Mouse (Mus musculus) ES-E14 (cell line): ENCODE data around the gene Il33. TPM values are rescaled to one million over a fixed set of nuclear protein-coding genes. Genes with fewer than 3 reads are reported as not detected.

Experiments
- DNase-seq: peaks from one replicate; pipeline ENCODE4 v3.0.0-alpha.2; 2013; ENCODE audit warnings: low read depth, low spot score
- H3K27ac ChIP-seq: 2 replicates; pipeline ENCODE4 v1.5.1; 2012; ENCODE audit warnings: low read depth, mild to moderate bottlenecking, low read length, moderate library complexity, mixed read lengths; ENCODE audit not compliant: poor library complexity, insufficient read depth, severe bottlenecking
- H3K36me3 ChIP-seq: 2 replicates; pipeline ENCODE4 v1.6.1; 2012; ENCODE audit warnings: mild to moderate bottlenecking, low read length, moderate library complexity, mixed read lengths; ENCODE audit not compliant: control insufficient read depth, poor library complexity, insufficient read depth, severe bottlenecking
- H3K4me1 ChIP-seq, 2 experiments: fragments of 150-350 bp in 1 of 2; sonication (generic) in 1 of 2; 2 replicates each; pipeline ENCODE4 v1.6.1; 2012; ENCODE audit warnings: low read length in 2 of 2, mild to moderate bottlenecking in 1 of 2, mixed read lengths in 1 of 2; ENCODE audit not compliant: control insufficient read depth in 2 of 2, insufficient read depth in 2 of 2, poor library complexity in 1 of 2
- H3K4me3 ChIP-seq, 2 experiments: fragments of 150-350 bp in 1 of 2; sonication (generic) in 1 of 2; 2 replicates each; pipeline ENCODE4 v1.5.1; 2012; ENCODE audit warnings: low read length in 2 of 2, low read depth in 1 of 2, mild to moderate bottlenecking in 1 of 2, mixed read lengths in 1 of 2; ENCODE audit not compliant: insufficient read depth in 1 of 2, poor library complexity in 1 of 2, severe bottlenecking in 1 of 2
- H3K9ac ChIP-seq: 2 replicates; pipeline ENCODE4 v1.6.1; 2012; ENCODE audit warnings: low read depth, mild to moderate bottlenecking, low read length, mixed read lengths; ENCODE audit not compliant: poor library complexity, insufficient read depth, severe bottlenecking
- H3K9me3 ChIP-seq: fragments of 150-350 bp; sonication (generic); 2 replicates; pipeline ENCODE4 v1.6.1; 2012; ENCODE audit warnings: low read depth, mild to moderate bottlenecking, low read length; ENCODE audit not compliant: control insufficient read depth, insufficient read depth
- CHD2 ChIP-seq: IDR thresholded peaks from 2 replicates; pipeline ENCODE4 v1.6.1; 2014; ENCODE audit warnings: mild to moderate bottlenecking, low read depth, low read length, inconsistent platforms
- HCFC1 ChIP-seq: IDR thresholded peaks from 2 replicates; pipeline ENCODE4 v1.6.1; 2012; ENCODE audit warnings: low read length, inconsistent platforms, borderline replicate concordance; ENCODE audit not compliant: insufficient read depth
- MAFK ChIP-seq: IDR thresholded peaks from 2 replicates; pipeline ENCODE4 v1.6.1; 2014; ENCODE audit warnings: mild to moderate bottlenecking, low read depth, low read length, inconsistent platforms; ENCODE audit not compliant: insufficient read depth
- ZC3H11A ChIP-seq: IDR thresholded peaks from 2 replicates; pipeline ENCODE4 v1.6.1; 2012; ENCODE audit warnings: low read depth, mild to moderate bottlenecking, inconsistent platforms, low read length, borderline replicate concordance
- ZNF384 ChIP-seq: IDR thresholded peaks from 2 replicates; pipeline ENCODE4 v1.6.1; 2012; ENCODE audit warnings: low read depth, low read length, inconsistent platforms
- in situ Hi-C, 2 experiments: fragments of 600-800 bp; cut with MboI; formaldehyde crosslinking; loops; one replicate each; pipeline ENCODE4 v1.15.1; 2025; ENCODE audit warnings: low sequenced_read_pairs in 2 of 2, inconsistent platforms in 1 of 2; ENCODE audit not compliant: unreplicated experiment in 2 of 2
- total RNA-seq: library from RNA; depleted of rRNA; stranded (reverse); fragments of 300-350 nt; gene quantifications from 2 replicates; pipeline ENCODE4 v1.2.3, GENCODE M21; 2012

The Il33 gene
- total RNA-seq, 1 experiment: 1.6 TPM

DNA sequence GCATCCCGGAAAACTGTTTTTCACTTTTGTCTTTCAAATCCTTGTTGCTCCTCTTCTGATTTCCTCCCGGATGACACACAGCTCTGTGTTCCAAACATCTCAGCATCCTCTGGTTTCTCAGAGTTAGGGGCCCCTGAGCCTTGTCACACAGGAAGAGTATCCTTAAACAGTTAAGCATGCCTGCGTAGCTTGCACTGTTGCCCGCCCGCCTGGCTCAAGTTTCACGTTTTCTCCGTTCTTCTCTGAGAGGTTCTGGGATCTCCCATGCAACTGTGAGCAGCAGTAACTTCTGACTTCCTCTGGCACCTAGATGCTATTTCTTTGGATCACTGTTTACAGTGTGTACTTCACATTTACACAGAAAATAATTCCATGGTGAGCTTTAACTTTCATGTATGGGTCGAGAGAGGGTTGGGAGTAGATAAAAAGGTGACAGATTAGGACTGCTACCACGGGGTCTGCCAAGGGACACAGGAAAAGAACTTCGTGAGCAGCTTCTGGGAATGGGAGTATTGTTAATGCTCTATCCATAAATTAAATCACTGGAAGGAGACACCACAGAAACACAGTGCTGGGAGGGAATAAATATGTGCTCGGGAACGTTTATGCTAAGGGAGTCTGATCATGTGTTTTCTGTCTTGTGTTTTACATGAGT, 1.3 kb downstream of the Il33 start:
- H3K4me3 ChIP-seq: no peak overlapping the region
- H3K27ac ChIP-seq: no peak overlapping the region
- no peak for DNase-seq
- no peak overlapping the region for H3K9ac ChIP-seq
- no peaks in the 10 kb centered on the region for H3K4me1 ChIP-seq
- in situ Hi-C loops: no loop called here
- H3K36me3 ChIP-seq: no peaks in the 10 kb centered on the region
- no peaks in the 10 kb centered on the region for H3K9me3 ChIP-seq
- no peak for TF ChIP-seq ZNF384
- no peak for TF ChIP-seq CHD2
- TF ChIP-seq MAFK: no peak
- no peak for TF ChIP-seq HCFC1
- TF ChIP-seq ZC3H11A: no peak

DNA sequence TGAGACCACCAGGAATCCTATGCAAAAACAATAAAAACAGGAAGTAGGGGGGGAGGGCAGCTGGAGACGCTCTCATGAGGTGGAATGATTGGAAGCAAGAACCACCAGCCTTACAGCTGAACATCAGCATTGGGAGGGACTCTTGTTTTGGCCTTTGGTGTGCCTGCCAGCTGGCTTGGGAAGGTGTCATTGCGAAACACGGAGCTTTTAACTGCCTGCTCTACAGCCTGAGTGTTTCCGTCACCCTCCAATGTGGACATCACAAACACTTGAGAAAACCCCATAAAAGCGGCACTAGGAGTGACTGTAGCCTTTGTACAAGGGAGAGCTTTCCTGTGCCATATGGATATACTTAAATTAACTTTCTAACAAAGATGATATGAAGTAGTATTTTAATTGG, 5.4 kb downstream of the Il33 start:
- TF ChIP-seq ZC3H11A (no peak), ZNF384 (no peak), MAFK (no peak), HCFC1 (no peak), CHD2 (no peak)

DNA sequence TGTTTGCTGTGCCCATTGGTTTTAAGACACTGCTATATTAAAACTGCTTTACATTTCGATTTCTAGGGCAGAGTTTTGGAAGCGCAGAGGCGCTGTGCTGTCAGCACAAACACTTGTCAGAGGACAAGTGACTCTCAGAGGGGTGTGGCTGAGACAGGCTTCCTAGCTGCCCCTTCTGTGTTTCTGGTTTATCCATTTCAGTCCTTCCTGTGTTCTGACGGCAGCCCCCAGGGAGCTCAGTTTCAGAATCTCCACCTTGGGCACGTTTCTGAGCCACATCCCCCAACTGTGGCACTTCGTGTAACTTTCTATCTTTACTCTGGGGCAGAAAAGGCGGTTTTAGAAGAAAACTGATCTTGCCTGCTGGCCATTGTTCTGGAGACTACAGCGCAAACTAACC, 12.5 kb downstream of the Il33 start:
- no peak overlapping the region for H3K27ac ChIP-seq
- TF ChIP-seq ZC3H11A: no peak
- no peak for TF ChIP-seq MAFK
- no peak for TF ChIP-seq ZNF384
- no peak for TF ChIP-seq CHD2
- no peak for TF ChIP-seq HCFC1
- peaks cover 0 to 2% of the 10 kb centered on the region in 2 experiments; a peak in 1 of 4 replicates for H3K4me1 ChIP-seq
- no peak overlapping the region for H3K9ac ChIP-seq
- no peaks in the 10 kb centered on the region for H3K36me3 ChIP-seq
- no peak for DNase-seq
- H3K4me3 ChIP-seq: no peak overlapping the region
- in situ Hi-C loops: no loop called here
- no peaks in the 10 kb centered on the region for H3K9me3 ChIP-seq

More for the DNA sequence above, 5.4 kb downstream of the Il33 start:
- H3K4me1 ChIP-seq: no peaks in the 10 kb centered on the region
- DNase-seq: no peak
- no peak overlapping the region for H3K27ac ChIP-seq
- no peak overlapping the region for H3K9ac ChIP-seq
- no peaks in the 10 kb centered on the region for H3K9me3 ChIP-seq
- H3K4me3 ChIP-seq: no peak overlapping the region
- in situ Hi-C loops: no loop called here
- no peaks in the 10 kb centered on the region for H3K36me3 ChIP-seq

DNA sequence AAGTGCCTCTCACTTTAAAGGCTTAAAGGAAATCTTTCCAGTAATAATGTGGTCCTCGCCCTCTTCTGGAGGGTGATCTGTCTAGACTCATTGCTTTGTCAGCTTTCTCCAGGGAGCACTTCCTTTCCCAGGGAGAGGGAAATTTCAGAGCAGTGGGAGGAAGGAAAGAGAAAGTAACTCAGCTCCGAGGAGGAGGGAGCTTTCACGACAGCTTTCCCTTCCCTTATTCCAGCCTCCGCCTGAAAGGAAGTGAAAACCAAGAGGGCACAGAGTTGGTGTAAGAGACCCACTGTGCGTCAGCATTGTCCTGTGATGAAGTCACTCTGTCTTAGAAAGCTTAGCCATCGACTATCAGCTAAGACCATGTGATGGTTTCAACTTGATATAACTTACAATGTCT, 15.3 kb downstream of the Il33 start:
- no peaks in the 10 kb centered on the region for H3K36me3 ChIP-seq
- no peak overlapping the region for H3K27ac ChIP-seq
- TF ChIP-seq ZNF384 (no peak), CHD2 (no peak), HCFC1 (no peak), ZC3H11A (no peak), MAFK (no peak)
- in situ Hi-C loops: no loop called here
- DNase-seq: no peak
- no peaks in the 10 kb centered on the region for H3K9me3 ChIP-seq
- H3K4me3 ChIP-seq: no peak overlapping the region
- no peak overlapping the region for H3K9ac ChIP-seq
- H3K4me1 ChIP-seq: peaks cover 0 to 2% of the 10 kb centered on the region in 2 experiments; a peak in 1 of 4 replicates

DNA sequence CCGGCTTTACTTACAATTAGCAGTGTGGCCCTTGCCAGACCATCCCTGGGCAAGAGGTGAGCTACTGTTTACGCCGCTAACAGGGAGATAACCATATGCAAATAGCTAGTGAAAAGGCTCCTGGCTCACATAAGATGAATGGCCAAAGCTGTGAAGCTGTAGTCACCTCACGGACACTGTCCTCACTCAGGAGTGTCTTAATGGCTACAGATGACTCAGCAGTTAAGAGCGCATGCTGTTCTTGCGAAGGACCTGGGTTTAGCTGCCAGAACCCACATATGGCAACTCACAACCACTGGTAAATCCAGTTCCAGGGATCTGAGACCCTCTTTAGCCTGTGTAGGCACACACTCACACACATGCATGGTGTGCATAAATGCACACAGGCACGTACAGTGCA, 16.3 kb downstream of the Il33 start:
- no peak overlapping the region for H3K27ac ChIP-seq
- DNase-seq: no peak
- in situ Hi-C loops: no loop called here
- H3K4me1 ChIP-seq: peaks cover 3% of the 10 kb centered on the region in 2 experiments; a peak in 1 of 4 replicates
- H3K36me3 ChIP-seq: no peaks in the 10 kb centered on the region
- H3K9me3 ChIP-seq: no peaks in the 10 kb centered on the region
- H3K9ac ChIP-seq: no peak overlapping the region
- peak; percentile 73 for TF ChIP-seq MAFK
- no peak for TF ChIP-seq HCFC1
- no peak for TF ChIP-seq ZNF384
- TF ChIP-seq CHD2: no peak
- TF ChIP-seq ZC3H11A: no peak
- no peak overlapping the region for H3K4me3 ChIP-seq
